Mouse (Mus musculus) left cerebral cortex, adult 11 months (tissue): ENCODE data around the gene Exph5.

Source experiments
- DNase-seq: peaks from one replicate; pipeline ENCODE4 v3.0.0; 2022; ENCODE audit warnings: low spot score

Gene Exph5

GRCm38 (mm10) chr9:53321683-53322082 is 20.2 kb downstream of the Exph5 start:
- no peak for DNase-seq

GRCm38 (mm10) chr9:53323419-53324251 is 22.2 kb downstream of the Exph5 start:
- DNase-seq = no peak

- no peak for DNase-seq
Measured at GRCm38 (mm10) chr9:53325363-53326090, 24.1 kb downstream of the Exph5 start.

GRCm38 (mm10) chr9:53328203-53328602 is 26.7 kb downstream of the Exph5 start:
- DNase-seq = peak; percentile 44

- no peak for DNase-seq
Measured at GRCm38 (mm10) chr9:53329301-53330206, 28.1 kb downstream of the Exph5 start.

- no peak for DNase-seq
Measured at GRCm38 (mm10) chr9:53330247-53330646, 28.8 kb downstream of the Exph5 start.

- no peak for DNase-seq
Measured at GRCm38 (mm10) chr9:53333436-53333835, 32.0 kb downstream of the Exph5 start.

GRCm38 (mm10) chr9:53335131-53335530 is 33.7 kb downstream of the Exph5 start:
- no peak for DNase-seq

- DNase-seq = no peak
Measured at GRCm38 (mm10) chr9:53339603-53340002, 38.1 kb downstream of the Exph5 start.

GRCm38 (mm10) chr9:53340328-53340916 is 39.0 kb downstream of the Exph5 start:
- DNase-seq = no peak

GRCm38 (mm10) chr9:53340969-53341368 is 39.5 kb downstream of the Exph5 start:
- DNase-seq = no peak

- DNase-seq = no peak
Measured at GRCm38 (mm10) chr9:53341981-53342380, 40.5 kb downstream of the Exph5 start.

GRCm38 (mm10) chr9:53344646-53345432 is 43.4 kb downstream of the Exph5 start:
- no peak for DNase-seq

GRCm38 (mm10) chr9:53345728-53346127 is 44.3 kb downstream of the Exph5 start:
- no peak for DNase-seq

- DNase-seq = no peak
Measured at GRCm38 (mm10) chr9:53346402-53346801, 44.9 kb downstream of the Exph5 start.

GRCm38 (mm10) chr9:53349211-53349610 is 47.7 kb downstream of the Exph5 start:
- DNase-seq = no peak

- DNase-seq = no peak
Measured at GRCm38 (mm10) chr9:53350331-53350730, 48.9 kb downstream of the Exph5 start.

- DNase-seq = no peak
Measured at GRCm38 (mm10) chr9:53351899-53352298, 50.4 kb downstream of the Exph5 start.

GRCm38 (mm10) chr9:53353161-53353560 is 51.7 kb downstream of the Exph5 start:
- no peak for DNase-seq

GRCm38 (mm10) chr9:53356219-53357155 is 55.0 kb downstream of the Exph5 start:
- no peak for DNase-seq
